Mouse (Mus musculus) CH12.LX (cell line): ENCODE measurements around the gene Gapdh.

ENCODE experiments used
- CHD1 ChIP-seq: IDR thresholded peaks from 2 replicates; pipeline ENCODE4 v1.6.1; 2012; ENCODE audit warnings: low read depth, low read length, improper control_type of control experiment, inconsistent platforms
- CHD2 ChIP-seq: IDR thresholded peaks from 2 replicates; pipeline ENCODE4 v1.6.1; 2011; ENCODE audit warnings: low read length, improper control_type of control experiment
- CTCF ChIP-seq, 2 experiments: IDR thresholded peaks in 1 of 2; conservative IDR thresholded peaks in 1 of 2; 2 replicates each; pipeline ENCODE4 v1.5.1; 2011 to 2012; ENCODE audit warnings: low read depth in 2 of 2, low read length in 2 of 2, improper control_type of control experiment in 1 of 2, inconsistent platforms in 1 of 2, mild to moderate bottlenecking in 1 of 2, moderate library complexity in 1 of 2
- EP300 ChIP-seq: IDR thresholded peaks from 2 replicates; pipeline ENCODE4 v1.6.1; 2011; ENCODE audit warnings: low read length, improper control_type of control experiment
- GABPA ChIP-seq: IDR thresholded peaks from 2 replicates; pipeline ENCODE4 v1.6.1; 2012; ENCODE audit warnings: low read depth, low read length, improper control_type of control experiment, inconsistent platforms; ENCODE audit not compliant: insufficient replicate concordance
- MAX ChIP-seq: IDR thresholded peaks from 2 replicates; pipeline ENCODE4 v1.6.1; 2011; ENCODE audit warnings: low read length, improper control_type of control experiment
- MXI1 ChIP-seq: IDR thresholded peaks from 2 replicates; pipeline ENCODE4 v1.6.1; 2011; ENCODE audit warnings: mild to moderate bottlenecking, low read depth, low read length, improper control_type of control experiment
- MYC ChIP-seq: IDR thresholded peaks from 2 replicates; pipeline ENCODE4 v1.6.1; 2011; ENCODE audit warnings: low read depth, mild to moderate bottlenecking, improper control_type of control experiment, low read length
- NELFE ChIP-seq: IDR thresholded peaks from 2 replicates; pipeline ENCODE4 v1.6.1; 2011; ENCODE audit warnings: low read depth, low read length, improper control_type of control experiment
- POLR2A ChIP-seq: IDR thresholded peaks from 2 replicates; pipeline ENCODE4 v1.6.1; 2011; ENCODE audit warnings: low read depth, mild to moderate bottlenecking, improper control_type of control experiment, low read length
- TBP ChIP-seq: conservative IDR thresholded peaks from 2 replicates; pipeline ENCODE4 v1.6.1; 2011; ENCODE audit warnings: low read depth, low read length, improper control_type of control experiment
- ZKSCAN1 ChIP-seq: IDR thresholded peaks from 2 replicates; pipeline ENCODE4 v1.6.1; 2012; ENCODE audit warnings: low read depth, inconsistent platforms, low read length, improper control_type of control experiment, borderline replicate concordance

DNA sequence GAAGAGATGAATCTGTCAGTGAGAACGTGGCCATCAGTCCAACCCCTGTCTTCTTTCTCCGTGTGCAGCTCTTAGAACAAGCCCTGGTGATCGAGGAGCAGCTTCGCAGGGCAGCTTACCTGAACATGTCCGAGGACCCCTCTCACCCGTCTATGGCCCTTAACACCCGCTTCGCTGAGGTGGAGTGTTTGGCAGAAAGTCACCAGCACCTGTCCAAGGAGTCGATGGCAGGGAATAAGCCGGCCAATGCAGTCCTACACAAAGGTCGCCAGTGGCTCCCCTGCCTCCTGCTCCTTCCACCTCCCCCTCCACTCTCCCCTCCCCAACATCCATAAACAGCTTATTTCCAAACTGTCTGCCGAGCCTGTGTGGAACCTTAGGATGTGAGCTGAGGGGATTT is 37.5 kb downstream of the Gapdh start:
- TF ChIP-seq CHD2, result no peak
- no peak for TF ChIP-seq NELFE
- no peak for TF ChIP-seq POLR2A
- TF ChIP-seq CTCF (conservative IDR thresholded peaks at IDR 0.05 in 1 of 2, IDR thresholded peaks at IDR 0.05 in 1 of 2; ENCODE audit: low read depth in 2 of 2, low read length in 2 of 2), result no peak
- no peak for TF ChIP-seq EP300
- no peak for TF ChIP-seq GABPA
- TF ChIP-seq MAX, result no peak
- no peak for TF ChIP-seq MXI1
- no peak for TF ChIP-seq CHD1
- TF ChIP-seq TBP, result no peak
- no peak for TF ChIP-seq MYC
- no peak for TF ChIP-seq ZKSCAN1
